Mouse (Mus musculus) heart, embryonic 14.5 days (tissue): ENCODE results near the gene Lhx3. TPM values are rescaled to one million over a fixed set of nuclear protein-coding genes. Genes with fewer than 3 reads are reported as not detected.

Experiments used
- ATAC-seq: fragments of 200-750 bp; cut with Nextera tagmentation; 2 replicates; pipeline ENCODE4 v1.8.0; 2017; ENCODE audit warnings: low read depth, moderate TSS enrichment; ENCODE audit not compliant: insufficient number of reproducible peaks, insufficient read depth, low FRiP score
- H3K27ac ChIP-seq, 2 experiments: fragments of 200-500 bp in 1 of 2; fragments of 300-500 bp in 1 of 2; sonication (generic) in 1 of 2; replicated peaks in 1 of 2; 2 replicates each; pipeline ENCODE4 v1.5.1; 2012 to 2014; ENCODE audit warnings: low read depth in 2 of 2, low read length in 2 of 2, control low read depth in 1 of 2, mild to moderate bottlenecking in 1 of 2, mixed read lengths in 1 of 2; ENCODE audit not compliant: control insufficient read depth in 1 of 2, insufficient read depth in 1 of 2
- H3K27me3 ChIP-seq: fragments of 300-500 bp; sonication (generic); 2 replicates; pipeline ENCODE4 v1.6.1; 2014; ENCODE audit warnings: mild to moderate bottlenecking, low read length, control low read depth; ENCODE audit not compliant: control insufficient read depth, insufficient read depth
- H3K36me3 ChIP-seq: fragments of 300-500 bp; sonication (generic); 2 replicates; pipeline ENCODE4 v1.6.1; 2014; ENCODE audit warnings: mild to moderate bottlenecking, control low read depth, low read length, mixed read lengths; ENCODE audit not compliant: control insufficient read depth, insufficient read depth
- H3K4me1 ChIP-seq, 2 experiments: fragments of 200-500 bp in 1 of 2; fragments of 300-500 bp in 1 of 2; sonication (generic) in 1 of 2; 2 replicates each; pipeline ENCODE4 v1.6.1; 2012 to 2014; ENCODE audit warnings: low read length in 2 of 2, control low read depth in 1 of 2, mixed read lengths in 1 of 2; ENCODE audit not compliant: control insufficient read depth in 2 of 2, insufficient read depth in 2 of 2
- H3K4me2 ChIP-seq: fragments of 300-500 bp; sonication (generic); 2 replicates; pipeline ENCODE4 v1.6.1; 2014; ENCODE audit warnings: mild to moderate bottlenecking, low read length
- H3K4me3 ChIP-seq, 2 experiments: fragments of 200-500 bp in 1 of 2; fragments of 300-500 bp in 1 of 2; sonication (generic) in 1 of 2; 2 replicates each; pipeline ENCODE4 v1.5.1; 2012 to 2014; ENCODE audit warnings: low read length in 2 of 2, mild to moderate bottlenecking in 2 of 2, control low read depth in 1 of 2, low read depth in 1 of 2, moderate library complexity in 1 of 2; ENCODE audit not compliant: control insufficient read depth in 1 of 2, insufficient read depth in 1 of 2
- H3K9ac ChIP-seq: fragments of 300-500 bp; sonication (generic); 2 replicates; pipeline ENCODE4 v1.6.1; 2014; ENCODE audit warnings: mild to moderate bottlenecking, low read length
- H3K9me3 ChIP-seq: fragments of 300-500 bp; sonication (generic); 2 replicates; pipeline ENCODE4 v1.6.1; 2016; ENCODE audit warnings: low read length, control low read depth; ENCODE audit not compliant: control insufficient read depth
- WGBS: fragments of 180-500 bp; shearing (Covaris S2); extraction: QIAGEN DNeasy Blood & Tissue Kit; methylation state at CpG from one replicate; pipeline ENCODE4 v1.1.7; 2014; 5-methylcytosine and 5-hydroxymethylcytosine counted together
- polyA plus RNA-seq: library from polyadenylated mRNA; unstranded; fragments of >200 nt; fragmentation: Nextera tagmentation; extraction: Ambion mirVana; gene quantifications from 2 replicates; pipeline ENCODE4 v1.2.1, GENCODE M21; 2014

Gene Lhx3
- polyA plus RNA-seq, 1 experiment from 2014 or later: not detected

DNA sequence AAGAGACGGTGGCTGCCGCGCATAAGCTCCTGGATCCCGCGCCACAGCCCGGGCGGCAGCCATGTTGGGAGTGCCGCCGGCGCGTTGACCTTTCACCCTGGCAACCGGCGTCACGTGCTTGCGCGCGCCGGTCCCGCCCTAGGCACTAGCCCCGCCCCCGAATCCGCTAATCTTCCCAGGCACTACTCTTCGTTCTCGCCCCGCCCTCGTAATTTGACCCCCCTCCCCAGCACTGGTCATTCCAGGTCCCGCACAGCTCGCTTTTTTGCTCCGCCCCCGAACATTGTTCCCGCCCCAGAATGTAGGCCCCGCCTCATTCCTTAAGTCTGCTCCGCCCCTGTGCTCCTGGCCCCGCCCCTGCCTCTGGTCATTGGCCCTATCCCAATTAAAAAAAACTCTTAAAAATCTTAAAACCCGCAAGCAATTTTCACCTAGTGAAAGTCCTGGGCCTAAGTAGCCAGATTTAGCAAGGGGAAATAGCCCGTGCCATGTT is 29.2 kb upstream of the Lhx3 start, which contains the start of gene Qsox2:
Qsox2 (minus strand) TSS at position 236 of the 493 bp plus-strand sequence.
- WGBS: 2% methylated on average over 24 of the region's 36 CpGs
- Histone ChIP-seq H3K36me3 (no peaks in the 10 kb centered on the region), H3K9me3 (no peaks in the 10 kb centered on the region), H3K4me3 (peak within 1 kb of the TSS; percentile 79 to 88), H3K27ac (peak within 1 kb of the TSS in 1 of 2 experiments; percentile 63; a peak in 2 of 4 replicates), H3K4me2 (peak within 1 kb of the TSS; percentile 72), H3K4me1 (peaks cover 10 to 22% of the 10 kb centered on the region in 2 experiments), H3K9ac (peak within 1 kb of the TSS; percentile 80), H3K27me3 (no peaks in the 10 kb centered on the region)
- peak; percentile 87 for ATAC-seq

DNA sequence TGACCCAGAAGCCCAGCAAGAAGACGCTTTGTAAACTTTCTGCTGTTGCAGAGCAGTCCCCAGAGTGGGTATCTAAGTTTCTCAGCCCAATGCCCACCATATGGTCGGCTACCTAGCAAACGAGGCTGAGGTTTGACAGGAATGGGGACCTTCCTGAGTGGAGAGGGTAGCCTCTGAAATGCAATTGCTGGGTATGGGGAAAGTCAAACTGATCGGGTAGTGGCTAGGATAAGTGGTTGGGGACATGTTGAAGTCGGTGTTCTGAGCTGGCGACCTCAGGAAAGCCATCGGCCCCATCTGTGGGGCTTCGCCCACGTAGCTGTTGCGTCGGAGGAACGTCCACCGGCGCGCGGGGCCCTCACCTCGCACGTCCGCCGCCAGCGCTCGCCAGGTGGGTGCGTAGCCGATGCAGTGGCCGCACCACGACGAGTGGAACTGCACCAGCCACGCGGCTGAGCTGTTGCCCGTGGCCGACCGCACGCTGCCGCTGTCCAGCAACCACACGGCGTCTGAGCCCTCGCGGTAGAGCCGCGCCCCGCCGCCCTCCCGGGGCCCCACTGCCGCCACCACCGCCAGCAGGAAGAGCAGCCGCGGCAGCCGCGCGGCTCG is 28.7 kb upstream of the Lhx3 start:
- H3K27me3 ChIP-seq: no peaks in the 10 kb centered on the region
- H3K9ac ChIP-seq: peak overlapping the region; percentile 80
- no peaks in the 10 kb centered on the region for H3K9me3 ChIP-seq
- H3K4me3 ChIP-seq: peak overlapping the region; percentile 79 to 88
- H3K4me2 ChIP-seq: peak overlapping the region; percentile 72
- peak; percentile 64 for ATAC-seq
- 2% methylated on average over 36 of the region's 51 CpGs for WGBS
- H3K27ac ChIP-seq: peak overlapping the region in 1 of 2 experiments; percentile 63; a peak in 2 of 4 replicates
- H3K4me1 ChIP-seq: peaks cover 10 to 22% of the 10 kb centered on the region in 2 experiments
- no peaks in the 10 kb centered on the region for H3K36me3 ChIP-seq

DNA sequence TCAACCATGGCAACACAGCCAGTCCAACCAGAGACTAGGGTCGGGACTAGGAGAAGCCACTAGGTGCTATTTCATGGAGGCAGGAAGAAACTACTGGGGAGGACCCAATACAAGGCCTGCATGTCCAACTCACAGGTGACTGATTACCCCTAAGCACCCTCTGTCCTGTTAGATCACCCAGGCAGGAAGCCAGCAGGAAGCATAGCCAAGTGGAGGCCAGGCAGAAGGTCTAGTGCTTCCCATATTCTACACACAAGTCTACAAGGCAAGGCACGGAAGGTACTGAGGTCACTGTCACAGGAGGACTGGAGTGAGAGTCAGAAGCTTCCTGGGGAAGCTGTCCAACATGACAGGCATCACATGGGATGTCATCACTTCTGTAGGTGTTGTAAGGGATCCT is 26.7 kb upstream of the Lhx3 start:
- WGBS: 61% methylated on average over 2 of the region's 2 CpGs

DNA sequence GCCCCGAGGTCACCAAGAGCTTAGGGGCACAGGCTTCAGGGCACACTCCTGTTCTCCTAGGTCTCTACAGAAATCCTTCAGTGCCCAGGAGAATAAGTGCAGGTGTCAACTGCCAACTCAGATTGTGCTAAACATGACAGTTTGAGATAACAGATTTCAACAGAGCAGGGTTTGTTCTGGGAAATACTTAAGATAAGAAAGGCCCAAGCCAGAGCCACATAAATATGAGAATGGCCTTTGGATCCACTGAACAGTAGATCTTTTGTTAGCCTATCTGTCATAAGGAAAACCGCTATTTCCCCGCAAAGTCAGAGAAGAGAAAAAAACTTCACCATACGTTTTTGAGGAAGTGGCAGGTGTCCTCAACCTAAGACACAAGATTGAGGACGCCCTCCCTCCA is 26.2 kb upstream of the Lhx3 start:
- Histone ChIP-seq H3K4me2 (no peak overlapping the region), H3K27ac (no peak overlapping the region), H3K36me3 (no peaks in the 10 kb centered on the region), H3K27me3 (no peaks in the 10 kb centered on the region), H3K9ac (no peak overlapping the region), H3K4me1 (peaks cover 10 to 22% of the 10 kb centered on the region in 2 experiments), H3K9me3 (no peaks in the 10 kb centered on the region), H3K4me3 (no peak overlapping the region)
- ATAC-seq: no peak
- 39% methylated on average over 5 of the region's 5 CpGs for whole genome bisulfite sequencing

More for the DNA sequence above, 26.7 kb upstream of the Lhx3 start:
- Histone ChIP-seq H3K36me3 (no peaks in the 10 kb centered on the region), H3K9me3 (no peaks in the 10 kb centered on the region), H3K4me2 (no peak overlapping the region), H3K4me1 (peaks cover 10 to 22% of the 10 kb centered on the region in 2 experiments), H3K27ac (no peak overlapping the region), H3K4me3 (no peak overlapping the region), H3K9ac (no peak overlapping the region), H3K27me3 (no peaks in the 10 kb centered on the region)
- ATAC-seq: no peak

DNA sequence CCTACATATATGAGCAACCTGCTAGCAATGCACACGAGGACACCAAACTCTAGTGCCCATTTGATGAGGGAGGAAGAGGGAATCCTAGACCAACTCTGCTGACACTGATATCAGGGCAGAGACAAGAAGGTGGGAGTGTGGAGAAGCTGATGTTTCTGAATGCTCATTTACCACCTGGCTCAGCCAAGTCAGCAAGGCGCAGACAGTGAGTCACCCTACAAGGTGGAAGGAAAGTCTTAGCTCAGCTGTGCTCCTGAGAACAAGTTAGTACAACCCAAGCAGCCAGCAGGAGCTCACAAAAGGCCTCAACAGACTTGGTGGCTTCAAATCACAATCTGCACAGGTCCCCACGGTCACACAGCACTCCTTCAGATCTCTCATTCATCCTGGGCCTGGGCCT is 23.3 kb upstream of the Lhx3 start:
- 62% methylated on average over 3 of the region's 3 CpGs for WGBS
- peaks cover 8 to 18% of the 10 kb centered on the region in 2 experiments; a peak in 3 of 4 replicates for H3K4me1 ChIP-seq
- H3K36me3 ChIP-seq: no peaks in the 10 kb centered on the region
- no peak overlapping the region for H3K27ac ChIP-seq
- H3K4me2 ChIP-seq: no peak overlapping the region
- no peaks in the 10 kb centered on the region for H3K9me3 ChIP-seq
- no peaks in the 10 kb centered on the region for H3K27me3 ChIP-seq
- no peak overlapping the region for H3K9ac ChIP-seq
- no peak overlapping the region for H3K4me3 ChIP-seq
- ATAC-seq: no peak

DNA sequence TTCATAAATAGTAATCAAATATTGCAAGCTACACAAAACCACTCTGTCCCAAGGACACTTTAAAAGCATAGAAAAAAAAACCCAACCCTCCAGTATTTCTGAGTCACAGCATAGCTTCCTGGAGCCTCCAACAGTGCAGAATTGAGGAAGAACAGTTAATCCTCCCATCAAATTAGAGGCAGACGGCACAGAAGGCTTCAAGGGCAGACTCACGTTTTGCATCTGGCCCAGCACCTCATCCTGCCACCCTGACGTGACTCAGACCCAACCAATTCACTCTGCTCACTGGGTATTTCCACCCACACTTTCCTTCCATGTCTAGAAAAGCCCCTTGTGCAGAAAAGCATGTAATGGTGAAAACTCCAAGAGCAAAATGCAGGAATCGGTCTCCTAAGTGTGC is 22.2 kb upstream of the Lhx3 start:
- no peaks in the 10 kb centered on the region for H3K9me3 ChIP-seq
- 70% methylated on average over 4 of the region's 4 CpGs for WGBS
- H3K9ac ChIP-seq: no peak overlapping the region
- no peaks in the 10 kb centered on the region for H3K27me3 ChIP-seq
- no peak for ATAC-seq
- no peak overlapping the region for H3K27ac ChIP-seq
- peaks cover 8 to 15% of the 10 kb centered on the region in 2 experiments; a peak in 3 of 4 replicates for H3K4me1 ChIP-seq
- H3K36me3 ChIP-seq: 0 out of 2 replicates have a peak, but pooled peaks cover 4% of the 10 kb centered on the region
- H3K4me2 ChIP-seq: no peak overlapping the region
- no peak overlapping the region for H3K4me3 ChIP-seq

DNA sequence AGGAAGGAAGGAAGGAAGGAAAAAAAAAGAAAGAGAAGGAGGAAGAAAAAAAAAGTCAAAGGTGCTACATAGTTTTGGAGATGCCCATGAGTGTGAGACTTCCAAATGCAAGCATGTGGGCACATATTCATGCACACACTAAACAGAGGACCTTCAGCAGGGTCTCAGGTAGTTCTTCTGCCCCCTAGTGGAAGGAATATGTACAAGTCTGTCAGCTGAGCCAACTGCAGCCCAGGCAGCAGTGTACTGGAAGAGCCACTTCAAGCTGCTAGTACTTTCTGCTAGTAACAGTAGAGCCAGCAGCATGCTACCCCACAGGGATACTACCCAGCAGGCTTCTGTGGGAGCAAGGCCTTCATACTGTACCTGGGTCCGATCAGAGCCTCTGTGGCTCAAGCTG is 19.7 kb upstream of the Lhx3 start:
- Histone ChIP-seq H3K9me3 (no peaks in the 10 kb centered on the region), H3K4me2 (no peak overlapping the region), H3K4me3 (no peak overlapping the region), H3K4me1 (no peaks in the 10 kb centered on the region; a peak in 1 of 4 replicates), H3K27ac (no peak overlapping the region), H3K9ac (no peak overlapping the region), H3K36me3 (peaks cover 16% of the 10 kb centered on the region), H3K27me3 (no peaks in the 10 kb centered on the region)
- ATAC-seq: no peak
- 44% methylated on average over 1 of the region's 1 CpGs for WGBS
